Mouse (Mus musculus): ENCODE measurements around the gene C1rl. TPM values are rescaled to one million over a fixed set of nuclear protein-coding genes. Genes with fewer than 3 reads are reported as not detected.
"Not testable (repeated sequence)": the region's sequence is repeated elsewhere in the genome, so short reads cannot be mapped to it uniquely, and the experiment has no call there.

Gene C1rl
- polyA plus RNA-seq, 1 experiment from 2014 or later: 0.31 TPM

- peaks cover 15% of the 10 kb centered on the region for H3K4me1 ChIP-seq (replicated peaks)
- ATAC-seq (ENCODE audit: insufficient number of reproducible peaks, low FRiP score); H3K9ac ChIP-seq; H3K4me3 ChIP-seq; H3K27me3 ChIP-seq (replicated peaks); H3K36me3 ChIP-seq; H3K4me2 ChIP-seq; H3K27ac ChIP-seq (ENCODE audit: poor library complexity, severe bottlenecking); H3K9me3 ChIP-seq (replicated peaks): not testable (repeated sequence)
- 87% methylated on average over 8 of the region's 11 CpGs for whole genome bisulfite sequencing
These were observed 17.4 kb upstream of the C1rl start for GRCm38 (mm10) chr6:124475335-124476075.

- Histone ChIP-seq H3K36me3 (no peaks in the 10 kb centered on the region), H3K27ac (ENCODE audit: poor library complexity, severe bottlenecking) (no peak overlapping the region), H3K9me3 (replicated peaks) (no peaks in the 10 kb centered on the region), H3K4me1 (replicated peaks) (peaks cover 15% of the 10 kb centered on the region), H3K4me3 (no peak overlapping the region), H3K4me2 (no peak overlapping the region), H3K27me3 (replicated peaks) (no peaks in the 10 kb centered on the region), H3K9ac (no peak overlapping the region)
- WGBS: 78% methylated on average over 7 of the region's 7 CpGs
- no peak for ATAC-seq (ENCODE audit: insufficient number of reproducible peaks, low FRiP score)
These were observed 16.7 kb upstream of the C1rl start for GRCm38 (mm10) chr6:124476216-124476615.

GRCm38 (mm10) chr6:124476796-124477195 is 16.1 kb upstream of the C1rl start:
- Histone ChIP-seq H3K27me3 (replicated peaks) (no peaks in the 10 kb centered on the region), H3K9me3 (replicated peaks) (no peaks in the 10 kb centered on the region), H3K4me2 (no peak overlapping the region), H3K4me1 (replicated peaks) (peaks cover 15% of the 10 kb centered on the region), H3K4me3 (no peak overlapping the region), H3K9ac (no peak overlapping the region), H3K36me3 (no peaks in the 10 kb centered on the region), H3K27ac (ENCODE audit: poor library complexity, severe bottlenecking) (no peak overlapping the region)
- ATAC-seq (ENCODE audit: insufficient number of reproducible peaks, low FRiP score): no peak
- 78% methylated on average over 11 of the region's 11 CpGs for WGBS

GRCm38 (mm10) chr6:124477221-124477655 is 15.7 kb upstream of the C1rl start:
- no peaks in the 10 kb centered on the region for H3K36me3 ChIP-seq
- 63% methylated on average over 5 of the region's 5 CpGs for WGBS

GRCm38 (mm10) chr6:124477922-124478651 is 14.8 kb upstream of the C1rl start:
- Histone ChIP-seq H3K4me3 (no peak overlapping the region), H3K4me1 (replicated peaks) (peaks cover 12% of the 10 kb centered on the region), H3K9ac (no peak overlapping the region), H3K27ac (ENCODE audit: poor library complexity, severe bottlenecking) (no peak overlapping the region), H3K27me3 (replicated peaks) (no peaks in the 10 kb centered on the region), H3K4me2 (peak overlapping the region; percentile 24; the same call in 1 of the 2 replicates), H3K9me3 (replicated peaks) (no peaks in the 10 kb centered on the region), H3K36me3 (no peaks in the 10 kb centered on the region)
- peak; percentile 43; the same call in 1 of the 2 replicates for ATAC-seq (ENCODE audit: insufficient number of reproducible peaks, low FRiP score)
- WGBS: 34% methylated on average over 17 of the region's 17 CpGs

More at GRCm38 (mm10) chr6:124477221-124477655, 15.7 kb upstream of the C1rl start:
- Histone ChIP-seq H3K4me2 (no peak overlapping the region), H3K27ac (ENCODE audit: poor library complexity, severe bottlenecking) (no peak overlapping the region), H3K27me3 (replicated peaks) (no peaks in the 10 kb centered on the region), H3K4me1 (replicated peaks) (peaks cover 14% of the 10 kb centered on the region), H3K4me3 (no peak overlapping the region), H3K9ac (no peak overlapping the region), H3K9me3 (replicated peaks) (no peaks in the 10 kb centered on the region)
- no peak for ATAC-seq (ENCODE audit: insufficient number of reproducible peaks, low FRiP score)

- no peaks in the 10 kb centered on the region for H3K27me3 ChIP-seq (replicated peaks)
- H3K36me3 ChIP-seq: no peaks in the 10 kb centered on the region
- ATAC-seq (ENCODE audit: insufficient number of reproducible peaks, low FRiP score): no peak
- no peak overlapping the region for H3K4me2 ChIP-seq
- no peak overlapping the region for H3K27ac ChIP-seq (ENCODE audit: poor library complexity, severe bottlenecking)
- WGBS: 88% methylated on average over 3 of the region's 3 CpGs
- no peak overlapping the region for H3K4me3 ChIP-seq
- peaks cover 12% of the 10 kb centered on the region for H3K4me1 ChIP-seq (replicated peaks)
- no peaks in the 10 kb centered on the region for H3K9me3 ChIP-seq (replicated peaks)
- no peak overlapping the region for H3K9ac ChIP-seq
These were observed 13.9 kb upstream of the C1rl start for GRCm38 (mm10) chr6:124478874-124479572.

GRCm38 (mm10) chr6:124479573-124479930 is 13.4 kb upstream of the C1rl start:
- no peak overlapping the region for H3K9ac ChIP-seq
- H3K9me3 ChIP-seq (replicated peaks): no peaks in the 10 kb centered on the region
- 80% methylated on average over 3 of the region's 3 CpGs for WGBS
- H3K4me2 ChIP-seq: no peak overlapping the region
- ATAC-seq (ENCODE audit: insufficient number of reproducible peaks, low FRiP score): no peak
- no peaks in the 10 kb centered on the region for H3K36me3 ChIP-seq
- peaks cover 12% of the 10 kb centered on the region for H3K4me1 ChIP-seq (replicated peaks)
- no peak overlapping the region for H3K27ac ChIP-seq (ENCODE audit: poor library complexity, severe bottlenecking)
- H3K4me3 ChIP-seq: no peak overlapping the region
- H3K27me3 ChIP-seq (replicated peaks): no peaks in the 10 kb centered on the region

GRCm38 (mm10) chr6:124480295-124480694 is 12.6 kb upstream of the C1rl start:
- no peak for ATAC-seq (ENCODE audit: insufficient number of reproducible peaks, low FRiP score)
- Histone ChIP-seq H3K9ac (no peak overlapping the region), H3K27ac (ENCODE audit: poor library complexity, severe bottlenecking) (no peak overlapping the region), H3K27me3 (replicated peaks) (no peaks in the 10 kb centered on the region), H3K36me3 (no peaks in the 10 kb centered on the region), H3K9me3 (replicated peaks) (no peaks in the 10 kb centered on the region), H3K4me2 (no peak overlapping the region), H3K4me1 (replicated peaks) (peaks cover 12% of the 10 kb centered on the region), H3K4me3 (no peak overlapping the region)
- 51% methylated on average over 4 of the region's 4 CpGs for WGBS

GRCm38 (mm10) chr6:124481571-124481970 is 11.3 kb upstream of the C1rl start:
- no peak for ATAC-seq (ENCODE audit: insufficient number of reproducible peaks, low FRiP score)
- WGBS: 22% methylated on average over 6 of the region's 6 CpGs
- H3K4me2 ChIP-seq: no peak overlapping the region

GRCm38 (mm10) chr6:124483831-124484230 is 9.1 kb upstream of the C1rl start:
- not testable (repeated sequence) for H3K27ac ChIP-seq (ENCODE audit: poor library complexity, severe bottlenecking); H3K4me2 ChIP-seq; H3K9me3 ChIP-seq (replicated peaks); H3K36me3 ChIP-seq; H3K9ac ChIP-seq; H3K27me3 ChIP-seq (replicated peaks); ATAC-seq (ENCODE audit: insufficient number of reproducible peaks, low FRiP score); H3K4me3 ChIP-seq; H3K4me1 ChIP-seq (replicated peaks)
- WGBS: 76% methylated on average over 3 of the region's 3 CpGs

More at GRCm38 (mm10) chr6:124481571-124481970, 11.3 kb upstream of the C1rl start:
- Histone ChIP-seq H3K27ac (ENCODE audit: poor library complexity, severe bottlenecking) (no peak overlapping the region), H3K36me3 (no peaks in the 10 kb centered on the region), H3K4me1 (replicated peaks) (peaks cover 12% of the 10 kb centered on the region), H3K9me3 (replicated peaks) (no peaks in the 10 kb centered on the region), H3K9ac (no peak overlapping the region), H3K27me3 (replicated peaks) (no peaks in the 10 kb centered on the region), H3K4me3 (no peak overlapping the region)

GRCm38 (mm10) chr6:124484851-124485250 is 8.1 kb upstream of the C1rl start:
- ATAC-seq (ENCODE audit: insufficient number of reproducible peaks, low FRiP score): no peak
- 80% methylated on average over 7 of the region's 7 CpGs for WGBS

More at GRCm38 (mm10) chr6:124484851-124485250, 8.1 kb upstream of the C1rl start:
- no peak overlapping the region for H3K9ac ChIP-seq
- H3K27ac ChIP-seq (ENCODE audit: poor library complexity, severe bottlenecking): no peak overlapping the region
- H3K4me1 ChIP-seq (replicated peaks): no peaks in the 10 kb centered on the region
- H3K9me3 ChIP-seq (replicated peaks): no peaks in the 10 kb centered on the region; the same call in 1 of the 2 replicates
- H3K27me3 ChIP-seq (replicated peaks): no peaks in the 10 kb centered on the region
- no peak overlapping the region for H3K4me3 ChIP-seq
- no peaks in the 10 kb centered on the region for H3K36me3 ChIP-seq
- no peak overlapping the region for H3K4me2 ChIP-seq
